Mouse (Mus musculus) embryonic fibroblast, embryonic 13.5 days (primary cell): ENCODE measurements around the gene Zdhhc23. TPM values are rescaled to one million over a fixed set of nuclear protein-coding genes. Genes with fewer than 3 reads are reported as not detected.

Experiments used
- H3K27ac ChIP-seq: 2 replicates; pipeline ENCODE4 v1.5.1; 2012; ENCODE audit warnings: low read length, control low read depth, inconsistent platforms; ENCODE audit not compliant: insufficient read depth
- H3K4me1 ChIP-seq: 2 replicates; pipeline ENCODE4 v1.6.1; 2011; ENCODE audit warnings: low read length; ENCODE audit not compliant: control insufficient read depth, insufficient read depth
- H3K4me3 ChIP-seq: 2 replicates; pipeline ENCODE4 v1.5.1; 2011; ENCODE audit warnings: mild to moderate bottlenecking, control low read depth, low read length; ENCODE audit not compliant: insufficient read depth
- CTCF ChIP-seq: IDR thresholded peaks from 2 replicates; pipeline ENCODE4 v1.5.1; 2011; ENCODE audit warnings: mild to moderate bottlenecking, control low read depth, low read length, moderate library complexity, borderline replicate concordance; ENCODE audit not compliant: insufficient read depth
- POLR2A ChIP-seq: IDR thresholded peaks from 2 replicates; pipeline ENCODE4 v1.6.1; 2011; ENCODE audit warnings: low read depth, mild to moderate bottlenecking, control low read depth, low read length, moderate library complexity
- polyA plus RNA-seq: library from polyadenylated mRNA; stranded (reverse); fragments of >200 nt; gene quantifications from 2 replicates; pipeline ENCODE4 v1.2.4, GENCODE M21; 2011; ENCODE audit warnings: low read depth; ENCODE audit not compliant: missing spikeins, insufficient read length

Gene Zdhhc23
- polyA plus RNA-seq, 1 experiment, result not detected

GRCm38 (mm10) chr16:43971741-43972140, 7.8 kb downstream of the Zdhhc23 start:
- Histone ChIP-seq H3K4me3 (no peak overlapping the region), H3K27ac (no peak overlapping the region), H3K4me1 (no peaks in the 10 kb centered on the region)
- no peak for TF ChIP-seq CTCF
- no peak for TF ChIP-seq POLR2A

- H3K4me1 ChIP-seq, result no peaks in the 10 kb centered on the region
- TF ChIP-seq POLR2A (no peak), CTCF (no peak)
These were observed 8.4 kb downstream of the Zdhhc23 start for GRCm38 (mm10) chr16:43971189-43971588.

GRCm38 (mm10) chr16:43970426-43970825, 9.2 kb downstream of the Zdhhc23 start:
- TF ChIP-seq CTCF, result no peak
- TF ChIP-seq POLR2A, result no peak
- no peak overlapping the region for H3K27ac ChIP-seq
- no peak overlapping the region for H3K4me3 ChIP-seq
- H3K4me1 ChIP-seq, result no peaks in the 10 kb centered on the region

More at GRCm38 (mm10) chr16:43971189-43971588, 8.4 kb downstream of the Zdhhc23 start:
- Histone ChIP-seq H3K4me3 (no peak overlapping the region), H3K27ac (no peak overlapping the region)

GRCm38 (mm10) chr16:43965781-43966389, 13.7 kb downstream of the Zdhhc23 start:
- Histone ChIP-seq H3K27ac (no peak overlapping the region), H3K4me3 (no peak overlapping the region), H3K4me1 (no peaks in the 10 kb centered on the region)
- TF ChIP-seq POLR2A (no peak), CTCF (no peak)

DNA sequence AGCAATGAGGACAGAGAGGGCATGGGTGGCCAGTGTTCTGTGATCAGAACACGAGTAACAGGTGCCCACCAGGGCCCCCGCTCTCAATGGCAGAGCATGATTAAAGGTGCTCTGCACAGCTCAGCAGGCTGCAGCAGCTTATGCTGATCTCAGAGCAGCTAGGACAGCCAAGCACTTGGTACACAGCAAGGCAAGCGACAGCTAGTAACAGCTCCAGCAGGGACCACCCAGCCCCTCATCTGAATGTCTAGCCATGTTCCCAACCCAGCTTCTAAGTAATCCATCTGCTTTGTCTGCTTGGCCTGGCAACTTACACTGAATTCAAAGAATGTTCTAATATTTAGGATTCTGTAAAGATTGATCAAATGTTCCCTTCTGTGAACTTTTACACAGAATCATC, 15.8 kb downstream of the Zdhhc23 start:
- Histone ChIP-seq H3K4me3 (no peak overlapping the region), H3K27ac (no peak overlapping the region), H3K4me1 (no peaks in the 10 kb centered on the region)
- TF ChIP-seq CTCF (no peak), POLR2A (no peak)

DNA sequence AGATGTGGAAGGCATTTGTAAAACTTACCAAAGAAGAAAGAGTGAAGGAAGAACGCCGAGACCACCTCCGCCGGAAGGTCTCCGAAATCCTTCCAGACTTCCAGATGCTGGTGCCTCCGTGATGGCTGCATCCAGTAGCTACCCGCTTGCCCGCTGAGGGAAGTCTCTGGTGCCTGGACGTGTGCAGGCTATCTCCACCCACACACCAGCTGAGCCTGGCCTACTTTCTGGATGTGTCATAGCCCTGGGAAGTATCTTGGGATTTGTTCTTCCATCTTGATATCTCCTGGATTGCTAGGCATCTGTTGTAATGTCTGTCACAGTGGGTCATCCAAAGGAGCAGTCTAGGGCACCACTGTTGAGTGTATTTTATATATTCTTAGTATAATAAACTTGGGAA, 16.3 kb downstream of the Zdhhc23 start:
- no peaks in the 10 kb centered on the region for H3K4me1 ChIP-seq
- H3K4me3 ChIP-seq, result no peak overlapping the region
- no peak overlapping the region for H3K27ac ChIP-seq
- TF ChIP-seq CTCF (no peak), POLR2A (no peak)

DNA sequence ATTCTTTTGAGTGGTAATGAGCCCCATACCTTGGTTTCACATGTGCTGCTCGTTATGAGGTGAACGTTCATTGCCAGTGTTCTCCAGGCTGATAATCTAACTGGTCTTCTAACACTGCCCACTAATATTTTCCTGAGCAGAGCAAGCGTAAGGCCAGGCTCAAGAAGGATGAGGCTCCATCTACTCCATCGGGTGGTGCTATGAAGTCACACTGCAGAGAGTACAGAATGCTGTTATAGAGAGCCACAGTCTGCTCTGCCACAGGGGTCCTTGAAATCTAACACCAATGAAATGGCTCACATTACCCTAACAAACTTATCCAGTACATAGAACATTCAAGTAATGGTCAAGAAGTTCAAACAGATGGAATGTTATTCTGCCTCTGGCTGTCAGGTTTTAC, 21.6 kb downstream of the Zdhhc23 start:
- Histone ChIP-seq H3K27ac (no peak overlapping the region), H3K4me3 (no peak overlapping the region), H3K4me1 (no peaks in the 10 kb centered on the region)
- TF ChIP-seq CTCF (no peak), POLR2A (no peak)

DNA sequence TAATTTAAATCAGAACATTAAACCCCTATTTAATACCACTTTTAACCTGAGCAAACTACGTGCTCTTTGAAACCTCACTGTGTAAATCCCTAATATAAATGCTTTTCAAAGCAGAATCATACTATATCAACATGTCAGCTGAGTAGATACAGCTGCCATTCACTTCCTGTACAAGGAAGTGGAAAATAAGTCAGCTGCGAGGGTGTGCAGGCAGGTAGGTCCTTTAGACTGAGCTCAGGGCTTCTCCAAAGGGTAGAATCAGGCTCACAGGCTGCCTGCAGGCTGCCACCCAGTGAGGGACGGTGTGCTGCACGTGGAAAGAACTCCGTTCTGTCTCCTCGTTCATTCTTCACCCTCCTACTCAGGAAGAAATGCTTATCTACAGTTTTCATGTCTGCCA, 24.7 kb downstream of the Zdhhc23 start:
- Histone ChIP-seq H3K27ac (no peak overlapping the region), H3K4me1 (no peaks in the 10 kb centered on the region), H3K4me3 (no peak overlapping the region)
- TF ChIP-seq CTCF (no peak), POLR2A (no peak)

DNA sequence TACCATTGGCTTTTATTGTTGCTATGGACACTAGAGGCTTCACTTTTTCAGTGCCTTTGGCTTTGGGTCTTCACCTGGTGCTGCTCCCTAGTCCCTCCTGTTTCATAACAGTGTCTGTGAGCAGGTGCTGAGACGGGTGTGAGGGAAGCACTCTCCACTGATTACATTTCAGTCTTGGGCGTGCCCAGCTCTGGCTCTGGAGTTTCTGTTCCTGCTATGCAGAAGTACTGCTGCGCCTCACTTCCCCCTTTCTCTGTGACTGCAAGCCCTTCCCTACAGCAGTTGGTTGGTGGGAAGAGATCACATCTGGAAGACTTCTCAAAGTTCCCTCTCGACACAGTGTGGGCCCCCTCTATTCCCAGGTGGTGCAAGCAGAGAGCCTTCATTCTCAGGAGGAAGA, 28.0 kb downstream of the Zdhhc23 start:
- Histone ChIP-seq H3K4me1 (no peaks in the 10 kb centered on the region), H3K27ac (no peak overlapping the region), H3K4me3 (no peak overlapping the region)
- TF ChIP-seq POLR2A, result no peak
- no peak for TF ChIP-seq CTCF

DNA sequence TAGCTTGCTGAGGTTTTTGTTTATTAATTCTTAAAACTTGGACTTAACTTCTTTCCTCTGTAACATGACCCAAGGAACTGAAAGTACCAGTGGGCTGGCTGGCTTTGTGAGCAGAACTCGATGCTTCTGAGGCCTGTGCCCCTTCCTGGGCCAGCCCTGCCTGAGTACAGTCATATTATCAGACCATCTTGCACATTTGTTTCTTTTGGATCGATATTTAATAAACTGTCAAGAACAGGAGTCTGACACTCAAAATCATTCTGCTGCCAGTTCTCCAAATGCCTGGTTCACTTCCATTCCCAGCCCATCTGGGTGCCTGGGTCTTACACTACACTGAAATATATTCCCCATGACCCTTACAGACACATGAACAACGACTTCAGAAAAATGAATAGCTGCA, 33.7 kb downstream of the Zdhhc23 start:
- TF ChIP-seq CTCF, result no peak
- no peak for TF ChIP-seq POLR2A
- no peak overlapping the region for H3K4me3 ChIP-seq
- H3K4me1 ChIP-seq, result no peaks in the 10 kb centered on the region
- no peak overlapping the region for H3K27ac ChIP-seq
